Mouse (Mus musculus) liver, embryonic 15.5 days (tissue): ENCODE data around the gene Ppp2r5d. TPM values are rescaled to one million over a fixed set of nuclear protein-coding genes. Genes with fewer than 3 reads are reported as not detected.

ENCODE experiments used
- ATAC-seq: fragments of 200-750 bp; cut with Nextera tagmentation; 2 replicates; pipeline ENCODE4 v1.8.0; 2017; ENCODE audit warnings: moderate number of reproducible peaks, mild to moderate bottlenecking, moderate library complexity; ENCODE audit not compliant: insufficient read depth
- H3K27ac ChIP-seq: fragments of 300-500 bp; sonication (generic); replicated peaks from 2 replicates; pipeline ENCODE4 v1.5.1; 2015; ENCODE audit warnings: mild to moderate bottlenecking, inconsistent platforms
- H3K27me3 ChIP-seq: fragments of 300-500 bp; sonication (generic); 2 replicates; pipeline ENCODE4 v1.6.1; 2015; ENCODE audit warnings: mild to moderate bottlenecking, inconsistent platforms
- H3K36me3 ChIP-seq: fragments of 300-500 bp; sonication (generic); replicated peaks from 2 replicates; pipeline ENCODE4 v1.6.1; 2015; ENCODE audit warnings: moderate library complexity, mild to moderate bottlenecking, inconsistent platforms
- H3K4me1 ChIP-seq: fragments of 300-500 bp; sonication (generic); replicated peaks from 2 replicates; pipeline ENCODE4 v1.6.1; 2015; ENCODE audit warnings: inconsistent platforms
- H3K4me2 ChIP-seq: fragments of 300-500 bp; sonication (generic); 2 replicates; pipeline ENCODE4 v1.6.1; 2015; ENCODE audit warnings: moderate library complexity, mild to moderate bottlenecking, inconsistent platforms
- H3K4me3 ChIP-seq: fragments of 300-500 bp; sonication (generic); replicated peaks from 2 replicates; pipeline ENCODE4 v1.5.1; 2015; ENCODE audit warnings: mild to moderate bottlenecking, inconsistent platforms
- H3K9ac ChIP-seq: fragments of 300-500 bp; sonication (generic); 2 replicates; pipeline ENCODE4 v1.6.1; 2015; ENCODE audit warnings: moderate library complexity, mild to moderate bottlenecking, inconsistent platforms
- H3K9me3 ChIP-seq: fragments of 300-500 bp; sonication (generic); replicated peaks from 2 replicates; pipeline ENCODE4 v1.6.1; 2016; ENCODE audit warnings: inconsistent platforms
- WGBS: fragments of 180-500 bp; shearing (Covaris S2); methylation state at CpG from one replicate; pipeline ENCODE4 v1.1.7; 2015; ENCODE audit warnings: mixed read lengths; ENCODE audit not compliant: insufficient replicate concordance; 5-methylcytosine and 5-hydroxymethylcytosine counted together
- polyA plus RNA-seq: library from polyadenylated mRNA; unstranded; fragments of >200 nt; fragmentation: Nextera tagmentation; extraction: Ambion mirVana; gene quantifications from 2 replicates; pipeline ENCODE4 v1.2.1, GENCODE M21; 2015

Gene Ppp2r5d
- polyA plus RNA-seq, 1 experiment from 2014 or later: 28.4 TPM

DNA sequence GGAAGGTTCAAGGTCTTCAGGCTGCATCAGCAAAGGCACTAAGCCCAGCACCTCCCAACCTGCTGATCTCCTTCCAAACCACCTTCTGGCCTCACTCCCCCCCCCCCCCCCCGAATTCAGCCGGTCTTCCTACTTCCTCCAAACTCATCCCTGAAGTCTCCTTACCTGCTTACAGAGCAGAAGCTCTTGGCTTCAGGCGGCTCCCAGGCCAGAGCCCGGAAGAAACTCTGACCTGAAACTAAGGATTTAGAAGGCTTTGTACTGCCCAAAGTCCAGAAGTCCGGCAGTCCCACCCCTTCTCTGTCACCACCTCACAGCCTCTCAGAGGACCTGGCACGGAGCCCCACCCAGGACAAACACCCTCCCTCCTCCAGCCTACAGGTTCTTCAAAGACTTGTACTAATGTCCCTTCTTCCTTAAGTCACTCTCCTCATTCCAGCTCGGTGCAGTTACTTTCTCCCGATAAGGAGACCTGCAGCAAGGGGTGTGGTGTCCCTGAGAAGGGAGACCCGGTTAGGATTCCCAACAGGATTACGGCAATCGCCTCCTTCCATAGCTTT is 59.9 kb downstream of the Ppp2r5d start:
- Histone ChIP-seq H3K4me3 (peak overlapping the region; percentile 78), H3K9ac (peak overlapping the region; percentile 64), H3K27me3 (no peaks in the 10 kb centered on the region), H3K4me1 (peaks cover 36% of the 10 kb centered on the region), H3K4me2 (peak overlapping the region; percentile 92), H3K27ac (peak overlapping the region; percentile 81), H3K36me3 (peaks cover 13% of the 10 kb centered on the region), H3K9me3 (no peaks in the 10 kb centered on the region)
- 0 out of 2 replicates have a peak, but pooled peaks have one; percentile 10 for ATAC-seq
- WGBS: 12% methylated on average over 11 of the region's 11 CpGs

GRCm38 (mm10) chr17:46644152-46644805 is 60.6 kb downstream of the Ppp2r5d start:
- Histone ChIP-seq H3K27ac (0 out of 2 replicates have a peak overlapping the region, but pooled peaks have one; percentile 81), H3K4me1 (peaks cover 32% of the 10 kb centered on the region), H3K9me3 (no peaks in the 10 kb centered on the region), H3K27me3 (no peaks in the 10 kb centered on the region), H3K4me2 (peak overlapping the region; percentile 92), H3K9ac (no peak overlapping the region), H3K4me3 (peak overlapping the region; percentile 78), H3K36me3 (peaks cover 13% of the 10 kb centered on the region)
- WGBS: 75% methylated on average over 12 of the region's 12 CpGs
- ATAC-seq: no peak

DNA sequence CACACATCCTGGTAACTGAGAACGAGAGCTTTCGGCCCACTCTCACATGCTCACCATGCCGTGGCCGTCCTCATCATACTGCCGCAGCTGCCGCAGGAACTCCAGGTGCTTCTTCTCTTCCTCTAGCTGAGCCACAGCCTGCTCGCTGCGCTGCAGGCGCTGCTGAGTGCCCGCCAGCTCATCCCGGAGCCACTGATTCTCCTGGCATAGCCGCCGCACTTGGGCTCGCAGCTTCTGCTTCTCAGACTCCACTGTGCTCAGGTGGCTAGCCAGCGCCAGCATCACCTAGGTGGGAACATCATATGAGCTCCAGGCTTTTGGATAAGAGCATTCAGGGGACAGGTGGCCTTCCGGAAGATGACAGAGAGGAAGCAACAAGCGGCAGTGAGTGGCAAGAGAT is 62.9 kb downstream of the Ppp2r5d start:
- Histone ChIP-seq H3K4me2 (no peak overlapping the region), H3K9me3 (no peaks in the 10 kb centered on the region), H3K27ac (no peak overlapping the region), H3K9ac (no peak overlapping the region), H3K4me3 (no peak overlapping the region), H3K4me1 (peaks cover 28% of the 10 kb centered on the region), H3K27me3 (no peaks in the 10 kb centered on the region), H3K36me3 (no peaks in the 10 kb centered on the region)
- WGBS: 81% methylated on average over 17 of the region's 17 CpGs
- no peak for ATAC-seq

DNA sequence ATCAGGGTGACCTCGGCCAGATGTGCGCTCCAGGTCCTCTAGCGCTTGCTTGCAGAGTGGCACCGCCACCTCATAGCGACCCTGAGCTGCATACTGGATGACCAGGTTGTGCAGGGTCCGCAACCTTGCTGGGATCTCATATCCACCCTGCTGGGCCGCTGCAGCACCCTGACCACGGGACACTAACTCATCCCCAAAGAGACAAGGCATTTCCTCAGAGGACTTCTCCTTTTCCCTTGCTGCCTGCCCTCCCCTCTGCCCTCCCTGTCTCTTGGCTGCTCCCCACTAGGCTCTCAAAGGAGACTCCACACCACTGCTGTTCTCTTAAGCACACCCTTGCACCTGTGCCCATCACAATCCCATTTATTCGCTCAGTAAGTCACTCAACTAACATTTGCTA is 65.0 kb downstream of the Ppp2r5d start:
- no peak overlapping the region for H3K4me3 ChIP-seq
- no peaks in the 10 kb centered on the region for H3K36me3 ChIP-seq
- H3K27ac ChIP-seq: no peak overlapping the region
- peaks cover 19% of the 10 kb centered on the region for H3K4me1 ChIP-seq
- WGBS: 36% methylated on average over 9 of the region's 9 CpGs
- H3K4me2 ChIP-seq: no peak overlapping the region; the same call in 1 of the 2 replicates
- ATAC-seq: no peak
- H3K27me3 ChIP-seq: no peaks in the 10 kb centered on the region
- no peak overlapping the region for H3K9ac ChIP-seq
- no peaks in the 10 kb centered on the region for H3K9me3 ChIP-seq

DNA sequence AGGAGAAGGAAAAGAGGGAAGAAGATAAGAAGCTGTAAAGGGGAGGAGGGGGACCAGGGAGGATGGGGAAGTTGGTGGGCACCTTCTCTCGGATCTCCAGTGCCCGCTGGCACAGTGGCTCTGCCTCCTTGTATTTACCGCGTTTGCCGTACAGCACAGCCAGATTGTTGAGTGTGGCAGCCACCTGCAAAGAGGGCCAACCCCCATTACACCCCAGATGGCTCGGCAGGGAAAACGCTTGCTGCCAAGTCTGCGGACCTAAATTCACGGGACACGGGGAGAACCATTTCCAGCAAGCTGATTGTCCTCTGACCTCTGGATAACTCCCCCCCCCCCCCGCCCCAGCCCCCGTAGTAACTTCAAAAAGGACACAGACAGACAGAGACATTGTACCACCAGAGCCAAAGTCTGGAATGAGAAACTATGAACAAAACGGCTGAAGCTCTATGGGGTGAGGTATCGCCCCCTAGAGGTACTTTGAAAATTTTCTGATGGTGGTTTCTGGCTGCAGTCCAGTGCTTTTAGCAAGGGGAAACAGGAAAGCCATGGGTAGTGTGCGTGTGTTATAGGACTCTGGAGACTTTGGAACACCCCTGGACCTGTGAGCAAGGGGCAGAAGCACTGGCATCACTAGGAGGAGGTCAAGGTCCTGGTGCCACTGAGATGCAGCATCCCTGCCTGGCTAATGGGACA is 67.9 kb downstream of the Ppp2r5d start:
- H3K9me3 ChIP-seq: no peaks in the 10 kb centered on the region
- 25% methylated on average over 15 of the region's 15 CpGs for WGBS
- ATAC-seq: no peak
- no peaks in the 10 kb centered on the region for H3K36me3 ChIP-seq
- no peak overlapping the region for H3K4me3 ChIP-seq
- peak overlapping the region; percentile 35; the same call in 1 of the 2 replicates for H3K4me2 ChIP-seq
- H3K4me1 ChIP-seq: peaks cover 9% of the 10 kb centered on the region; the same call in 1 of the 2 replicates
- H3K27ac ChIP-seq: no peak overlapping the region
- H3K27me3 ChIP-seq: no peaks in the 10 kb centered on the region
- H3K9ac ChIP-seq: no peak overlapping the region

Other genes starting within 250 kb of the Ppp2r5d start
- gene Ttbk1, start 217.4 kb downstream of the Ppp2r5d start, polyA plus RNA-seq: 0.01 TPM in 2 replicates
- gene Dnph1, start 208.4 kb downstream of the Ppp2r5d start, polyA plus RNA-seq: 17.5 and 17.7 TPM in 2 replicates
- gene Cul9, start 158.7 kb downstream of the Ppp2r5d start, polyA plus RNA-seq: 0.50 and 0.51 TPM in 2 replicates
- 2.2 and 3.1 TPM in 2 replicates for gene Srf, start 148.9 kb downstream of the Ppp2r5d start, polyA plus RNA-seq
- gene Ptk7, start 75.6 kb downstream of the Ppp2r5d start, polyA plus RNA-seq: 7.8 and 9.1 TPM in 2 replicates
- gene Klc4, start 59.1 kb downstream of the Ppp2r5d start, polyA plus RNA-seq: 9.3 and 10.3 TPM in 2 replicates
- 67.9 and 69.4 TPM in 2 replicates for gene Mrpl2, start 58.9 kb downstream of the Ppp2r5d start, polyA plus RNA-seq
- 9.7 and 11.5 TPM in 2 replicates for gene Cul7, start 54.8 kb downstream of the Ppp2r5d start, polyA plus RNA-seq
- 21.5 and 22.6 TPM in 2 replicates for gene Rrp36, start 30.8 kb downstream of the Ppp2r5d start, polyA plus RNA-seq
- gene Mea1, start 26.3 kb downstream of the Ppp2r5d start, polyA plus RNA-seq: 55.1 and 56.7 TPM in 2 replicates
- gene Klhdc3, start 24.2 kb downstream of the Ppp2r5d start, polyA plus RNA-seq: 53.4 and 57.4 TPM in 2 replicates
- gene Pex6, start 6.4 kb upstream of the Ppp2r5d start, polyA plus RNA-seq: 9.7 and 11.9 TPM in 2 replicates
- gene Gnmt, start 24.1 kb upstream of the Ppp2r5d start, polyA plus RNA-seq: 59.8 and 101 TPM in 2 replicates
- gene Cnpy3, start 47.1 kb upstream of the Ppp2r5d start, polyA plus RNA-seq: 25.9 and 26.8 TPM in 2 replicates
- gene Ptcra, start 58.6 kb upstream of the Ppp2r5d start, polyA plus RNA-seq: 0.09 and 0.15 TPM in 2 replicates
- gene 2310039H08Rik, start 67.5 kb upstream of the Ppp2r5d start, polyA plus RNA-seq: 47.5 and 52.0 TPM in 2 replicates
- 69.1 and 74.7 TPM in 2 replicates for gene Rpl7l1, start 77.6 kb upstream of the Ppp2r5d start, polyA plus RNA-seq
- gene Bicral, start 153.4 kb upstream of the Ppp2r5d start, polyA plus RNA-seq: 2.6 and 2.9 TPM in 2 replicates
- gene Tbcc, start 185.6 kb upstream of the Ppp2r5d start, polyA plus RNA-seq: 20.9 and 23.2 TPM in 2 replicates
- not detected in 2 replicates for gene Prph2, start 205.3 kb upstream of the Ppp2r5d start, polyA plus RNA-seq